ENCODE assay signal across 19 mouse cellular contexts in the genomic region with DNA sequence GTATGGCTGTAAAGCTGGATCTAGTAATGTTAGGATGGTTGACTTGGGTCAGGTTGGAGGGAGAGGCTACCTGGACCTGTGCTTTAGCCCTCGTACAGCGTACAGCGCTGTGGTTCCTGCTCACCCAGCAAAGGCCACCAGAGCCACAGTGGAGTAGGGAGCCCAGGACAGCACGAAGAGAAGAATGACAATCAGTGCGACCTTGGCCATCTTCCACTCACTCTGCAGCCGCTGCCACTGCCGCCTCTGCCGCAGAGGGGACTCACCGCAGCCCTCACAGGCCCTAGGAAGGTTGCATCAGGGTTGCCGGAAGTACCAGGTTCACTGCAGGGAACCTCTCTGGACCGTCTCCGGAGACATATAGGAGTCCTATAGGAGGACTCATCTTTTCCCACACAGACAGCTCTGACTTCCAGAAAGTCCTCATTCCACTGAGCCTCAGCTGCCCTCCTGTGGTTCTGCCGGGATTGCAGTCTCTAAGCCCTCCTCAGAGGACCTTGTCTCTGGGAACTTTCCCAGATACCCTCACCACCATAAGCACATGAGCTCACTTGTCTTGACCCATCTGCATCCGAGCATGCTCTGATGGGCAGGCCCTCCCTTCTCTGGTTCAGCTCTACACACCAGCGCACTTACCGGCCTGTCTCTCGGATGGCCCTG. TPM values are rescaled to one million over a fixed set of nuclear protein-coding genes. Genes with fewer than 3 reads are reported as not detected.
DNase-seq lines count a peak whose midpoint lies in the region; ATAC-seq and TF ChIP-seq lines count a peak whose summit lies in the region.
"Had no signal": no experiment of that assay in that cellular context is flagged by ENCODE, and none has a peak within 500 bp of the region (broad histone marks: within the 10 kb centered on the region; RNA-seq: fewer than 3 reads in every experiment).

No protein-coding gene starts in this region.

- H3K27ac ChIP-seq in heart, embryonic 10.5 days: peak overlapping the region; percentile 74
- H3K27ac ChIP-seq in lung, embryonic 14.5 days (ENCODE audit: low read depth): no peak overlapping the region
- H3K27ac ChIP-seq: liver, embryonic 12.5 days had no signal

- no peak overlapping the region for H3K4me3 ChIP-seq in heart, embryonic 10.5 days
- H3K4me3 ChIP-seq in lung, embryonic 14.5 days (ENCODE audit: low read depth, low read length): no peak overlapping the region
- H3K4me3 ChIP-seq: erythroblast, embryonic 14.5 days; liver, embryonic 12.5 days had no signal

- H3K4me2 ChIP-seq in lung, embryonic 14.5 days: no peak overlapping the region
- H3K4me2 ChIP-seq: liver, embryonic 12.5 days had no signal

- no peaks in the 10 kb centered on the region for H3K36me3 ChIP-seq in heart, embryonic 10.5 days
- H3K36me3 ChIP-seq in lung, embryonic 14.5 days (ENCODE audit: insufficient read depth): no peaks in the 10 kb centered on the region
- H3K36me3 ChIP-seq: liver, embryonic 12.5 days had no signal

- no peak for ATAC-seq in lung, embryonic 14.5 days (ENCODE audit: insufficient read depth)
- ATAC-seq: liver, embryonic 12.5 days had no signal

- H3K9ac ChIP-seq in lung, embryonic 14.5 days: no peak overlapping the region
- H3K9ac ChIP-seq: liver, embryonic 12.5 days had no signal

- peak; percentile 25 for TF ChIP-seq CTCF in lung, embryonic 14.5 days (IDR thresholded peaks at IDR 0.05; ENCODE audit: low read depth)

- peaks cover 68% of the 10 kb centered on the region for H3K4me1 ChIP-seq in heart, embryonic 10.5 days
- H3K4me1 ChIP-seq in lung, embryonic 14.5 days (ENCODE audit: insufficient read depth): no peaks in the 10 kb centered on the region

- H3K9me3 ChIP-seq in heart, embryonic 10.5 days: no peaks in the 10 kb centered on the region
- no peaks in the 10 kb centered on the region for H3K9me3 ChIP-seq in lung, embryonic 14.5 days (ENCODE audit: low read depth, low read length)
- H3K9me3 ChIP-seq: liver, embryonic 12.5 days had no signal

- WGBS in heart, embryonic 10.5 days: 57% methylated on average over 17 of the region's 17 CpGs
- WGBS in lung, embryonic 14.5 days: 76% methylated on average over 17 of the region's 17 CpGs

- DNase-seq in heart, embryonic 10.5 days (ENCODE audit: low spot score): no peak
- DNase-seq in heart, adult 18-20 months: no peak
- no peak for DNase-seq in lung, embryonic 14.5 days
- DNase-seq in lung, postnatal 14 days: no peak
- peak; percentile 52 for DNase-seq in adrenal gland, postnatal 14 days
- DNase-seq in mesoderm, embryonic 11.5 days (ENCODE audit: low read depth, low spot score): peak; percentile 34
- DNase-seq in adipocyte (ENCODE audit: low spot score): no peak
- no peak for DNase-seq in embryo, embryonic 9.5 days (ENCODE audit: extremely low spot score)
- DNase-seq: cerebellum, adult 11 months; kidney, adult 9 months; lung, postnatal 4 days; retina, postnatal 1 day; spleen, adult 18-20 months had no signal

- H3K27me3 ChIP-seq in heart, embryonic 10.5 days (ENCODE audit: insufficient read depth, poor library complexity, severe bottlenecking): no peaks in the 10 kb centered on the region
- no peaks in the 10 kb centered on the region for H3K27me3 ChIP-seq in lung, embryonic 14.5 days (ENCODE audit: insufficient read depth, low read length)

RNA-seq across cellular contexts. Expression of gene Opn4, which starts 4.2 kb away (rescaled TPM):
- polyA plus RNA-seq in heart, embryonic 10.5 days (2016; fragmentation: Nextera tagmentation; extraction: Ambion mirVana): 4.1 and 5.9 TPM in 2 replicates
- 1 to 10 TPM; 1.9 to 2.5 TPM for total RNA-seq in heart, adult 18-20 months (2021)
- not detected in 2 replicates for polyA plus RNA-seq in lung, embryonic 14.5 days (2014; fragmentation: Nextera tagmentation; extraction: Ambion mirVana)
- not detected in 2 replicates for total RNA-seq in adrenal gland, postnatal 14 days (2021)
- total RNA-seq: CH12.LX; left cerebral cortex, postnatal 25 days had no signal
- polyA plus RNA-seq: erythroblast, embryonic 14.5 days; hindbrain, embryonic 11.5 days; liver, embryonic 12.5 days; neural tube, embryonic 14.5 days had no signal

RNA-seq across cellular contexts. Expression of gene Ldb3, which starts 7.2 kb away (rescaled TPM):
- polyA plus RNA-seq in heart, embryonic 10.5 days (2016; fragmentation: Nextera tagmentation; extraction: Ambion mirVana): 136 and 219 TPM in 2 replicates
- total RNA-seq in heart, adult 18-20 months (2021): 1,000 to 10,000 TPM; 1,008 to 1,034 TPM
- polyA plus RNA-seq in lung, embryonic 14.5 days (2014; fragmentation: Nextera tagmentation; extraction: Ambion mirVana): 0.79 and 4.2 TPM in 2 replicates
- total RNA-seq in adrenal gland, postnatal 14 days (2021): 0.44 and 1.2 TPM in 2 replicates
- polyA plus RNA-seq: erythroblast, embryonic 14.5 days had no signal

Comparison
In these comparisons a context has a peak if more than half of its experiments do, and no peak if none do; other contexts are left out.
1. DNase-seq: peak in adrenal gland, postnatal 14 days (single experiment) and mesoderm, embryonic 11.5 days (single experiment); none in heart, embryonic 10.5 days (single experiment), heart, adult 18-20 months (0 of 2), lung, embryonic 14.5 days (single experiment), lung, postnatal 14 days (single experiment), adipocyte (single experiment) and embryo, embryonic 9.5 days (single experiment).
2. RNA of gene Ldb3, which starts 7.2 kb away (total RNA-seq): 1,008 to 1,034 TPM in heart, adult 18-20 months; 0.44 to 1.2 TPM in adrenal gland, postnatal 14 days; every median in the first group is over 100 times any median in the second.